Mouse (Mus musculus) G1E (cell line): ENCODE measurements around the gene Kif18b. TPM values are rescaled to one million over a fixed set of nuclear protein-coding genes. Genes with fewer than 3 reads are reported as not detected.

Experiments used
- ATAC-seq: 2 replicates; pipeline ENCODE4 v1.8.0; 2016; ENCODE audit warnings: mild to moderate bottlenecking; ENCODE audit not compliant: insufficient number of reproducible peaks, poor library complexity, low FRiP score, severe bottlenecking; ENCODE audit errors: extremely low read depth
- DNase-seq: peaks from one replicate; pipeline ENCODE4 v3.0.0; 2012; ENCODE audit warnings: low spot score
- H3K27me3 ChIP-seq: 2 replicates; pipeline ENCODE4 v1.6.1; 2012; ENCODE audit warnings: mild to moderate bottlenecking, low read length, inconsistent platforms; ENCODE audit not compliant: insufficient read depth
- H3K36me3 ChIP-seq: replicated peaks from 2 replicates; pipeline ENCODE3; 2012; ENCODE audit warnings: mild to moderate bottlenecking, inconsistent platforms
- H3K4me1 ChIP-seq: 2 replicates; pipeline ENCODE4 v1.6.1; 2012; ENCODE audit warnings: low read depth, low read length, inconsistent platforms, mixed read lengths; ENCODE audit not compliant: insufficient read depth
- H3K4me3 ChIP-seq: 2 replicates; pipeline ENCODE4 v1.5.1; 2012; ENCODE audit warnings: low read depth, mild to moderate bottlenecking, inconsistent platforms, low read length, moderate library complexity, mixed read lengths
- H3K9me3 ChIP-seq: replicated peaks from 2 replicates; pipeline ENCODE4 v1.6.1; 2012; ENCODE audit warnings: inconsistent platforms
- CTCF ChIP-seq: IDR thresholded peaks from 2 replicates; pipeline ENCODE4 v1.5.1; 2012; ENCODE audit warnings: low read depth, low read length, inconsistent platforms, mixed read lengths
- GATA1 ChIP-seq: IDR thresholded peaks from 2 replicates; pipeline ENCODE4 v1.6.1; 2012; ENCODE audit warnings: borderline replicate concordance, low read length, inconsistent platforms, mixed read lengths
- GATA2 ChIP-seq: IDR thresholded peaks from 2 replicates; pipeline ENCODE4 v1.6.1; 2012; ENCODE audit warnings: low read depth, low read length, inconsistent platforms, borderline replicate concordance
- POLR2AphosphoS5 ChIP-seq: IDR thresholded peaks from 2 replicates; pipeline ENCODE4 v1.6.1; 2012; ENCODE audit warnings: low read depth, low read length, inconsistent platforms; ENCODE audit not compliant: insufficient replicate concordance
- TAL1 ChIP-seq: conservative IDR thresholded peaks from 2 replicates; pipeline ENCODE4 v1.6.1; 2012; ENCODE audit warnings: low read depth, low read length, inconsistent platforms, mixed read lengths
- polyA plus RNA-seq: library from polyadenylated mRNA; stranded (reverse); fragments of >175 nt; gene quantifications from 2 replicates; pipeline ENCODE4 v1.2.3, GENCODE M21; 2012
- total RNA-seq, 2 experiments: library from RNA; stranded (forward) in 1 of 2; stranded (reverse) in 1 of 2; fragments of 200-1000 nt in 1 of 2; fragments of >200 nt in 1 of 2; fragmentation: Nextera tagmentation in 1 of 2; gene quantifications; 2 replicates each; pipeline ENCODE4 v1.2.3; 2014 to 2017

The Kif18b gene
- 58.4 and 76.2 TPM in 2 replicates for total RNA-seq (2014; fragmentation: Nextera tagmentation)
- total RNA-seq (2017), result 25.5 and 28.1 TPM in 2 replicates
- 35.3 and 42.6 TPM in 2 replicates for polyA plus RNA-seq

- Histone ChIP-seq H3K36me3 (peaks cover 32% of the 10 kb centered on the region), H3K4me3 (peak within 1 kb of the TSS; percentile 96), H3K9me3 (no peaks in the 10 kb centered on the region), H3K4me1 (peaks cover 24% of the 10 kb centered on the region), H3K27me3 (peaks cover 7% of the 10 kb centered on the region; the same call in 1 of the 2 replicates)
- ATAC-seq (peak; percentile 85), DNase-seq (peak; percentile 95)
- no peak for TF ChIP-seq GATA2
- no peak for TF ChIP-seq POLR2AphosphoS5
- TF ChIP-seq CTCF, result no peak
- no peak for TF ChIP-seq TAL1
- TF ChIP-seq GATA1, result no peak
Measured at GRCm38 (mm10) chr11:102924557-102925350, at the start of gene Kif18b. Kif18b (minus strand) TSS chr11:102925124.

DNA sequence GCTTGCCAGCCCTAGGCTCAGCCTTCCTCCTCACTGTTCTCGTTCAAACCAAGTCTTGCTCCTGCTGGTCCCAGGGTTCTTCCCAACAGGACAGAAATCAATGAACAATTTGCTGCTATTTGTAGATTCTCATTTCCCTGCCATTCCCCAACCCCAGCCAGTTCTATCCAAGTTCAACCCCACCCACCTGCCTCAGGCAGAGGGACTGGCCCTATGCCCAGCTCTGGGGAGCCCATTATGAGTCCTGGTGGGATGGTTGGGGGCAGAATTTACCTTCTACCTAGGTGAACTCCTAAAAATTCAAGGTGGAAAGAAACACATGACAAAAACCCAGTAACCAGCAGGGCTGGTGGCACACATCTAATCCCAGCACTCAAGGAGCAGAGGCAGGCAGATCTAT, 47.4 kb upstream of the Kif18b start:
- Histone ChIP-seq H3K9me3 (no peaks in the 10 kb centered on the region), H3K36me3 (no peaks in the 10 kb centered on the region), H3K4me3 (no peak overlapping the region), H3K4me1 (no peaks in the 10 kb centered on the region), H3K27me3 (peaks cover 64% of the 10 kb centered on the region)
- no peak for TF ChIP-seq GATA2
- no peak for TF ChIP-seq GATA1
- no peak for TF ChIP-seq TAL1
- no peak for TF ChIP-seq CTCF
- TF ChIP-seq POLR2AphosphoS5, result no peak
- ATAC-seq (no peak), DNase-seq (no peak)

GRCm38 (mm10) chr11:102971604-102972003, 46.7 kb upstream of the Kif18b start:
- Histone ChIP-seq H3K27me3 (peaks cover 70% of the 10 kb centered on the region), H3K9me3 (no peaks in the 10 kb centered on the region), H3K36me3 (no peaks in the 10 kb centered on the region), H3K4me3 (no peak overlapping the region), H3K4me1 (no peaks in the 10 kb centered on the region)
- TF ChIP-seq POLR2AphosphoS5 (no peak), TAL1 (no peak), GATA1 (no peak), GATA2 (no peak), CTCF (no peak)
- ATAC-seq (no peak), DNase-seq (no peak)

GRCm38 (mm10) chr11:102964547-102965091, 39.7 kb upstream of the Kif18b start:
- Histone ChIP-seq H3K27me3 (peaks cover 53% of the 10 kb centered on the region), H3K4me1 (no peaks in the 10 kb centered on the region), H3K9me3 (no peaks in the 10 kb centered on the region), H3K4me3 (no peak overlapping the region), H3K36me3 (no peaks in the 10 kb centered on the region)
- ATAC-seq, result no peak
- no peak for DNase-seq
- TF ChIP-seq POLR2AphosphoS5 (no peak), CTCF (no peak)

GRCm38 (mm10) chr11:102963855-102964546, 39.1 kb upstream of the Kif18b start:
- Histone ChIP-seq H3K4me1 (no peaks in the 10 kb centered on the region), H3K36me3 (no peaks in the 10 kb centered on the region), H3K4me3 (no peak overlapping the region), H3K9me3 (no peaks in the 10 kb centered on the region), H3K27me3 (peaks cover 47% of the 10 kb centered on the region)
- DNase-seq (no peak), ATAC-seq (no peak)
- TF ChIP-seq POLR2AphosphoS5 (no peak), TAL1 (no peak), GATA2 (no peak), GATA1 (no peak), CTCF (no peak)

DNA sequence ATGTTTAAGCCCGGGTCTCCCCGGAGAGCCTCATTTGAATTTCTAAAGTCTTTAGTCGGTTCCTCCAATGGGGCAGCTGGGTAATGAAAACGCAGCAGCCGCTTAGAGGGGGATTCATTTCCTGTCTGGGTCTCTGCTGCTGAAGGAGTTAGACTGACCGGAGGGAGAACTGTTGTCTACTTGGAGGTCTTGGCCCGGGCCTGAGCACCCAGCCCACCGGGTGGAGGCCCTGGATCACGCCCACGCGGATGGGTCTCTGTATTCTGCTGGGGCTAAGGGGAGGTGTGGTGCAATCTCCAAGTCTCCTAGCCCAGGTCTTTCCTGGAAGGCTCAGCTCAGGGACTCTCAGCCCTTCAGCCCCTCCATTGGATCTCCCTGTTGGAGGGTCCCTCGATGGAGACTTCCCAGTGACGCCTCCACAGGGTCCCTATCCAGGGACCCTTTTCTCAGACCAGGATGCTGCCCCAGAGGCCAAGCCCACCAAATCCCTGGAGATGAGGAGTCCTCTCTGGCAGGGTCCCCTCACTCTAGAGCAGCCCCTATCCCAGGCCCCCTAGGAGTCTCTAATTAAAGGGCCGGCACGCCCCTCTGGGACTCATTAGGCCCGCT, 38.4 kb upstream of the Kif18b start:
- no peak for ATAC-seq
- Histone ChIP-seq H3K9me3 (no peaks in the 10 kb centered on the region), H3K36me3 (no peaks in the 10 kb centered on the region), H3K4me1 (no peaks in the 10 kb centered on the region), H3K4me3 (no peak overlapping the region), H3K27me3 (peaks cover 44% of the 10 kb centered on the region)
- DNase-seq, result no peak
- TF ChIP-seq GATA2 (no peak), CTCF (no peak), POLR2AphosphoS5 (no peak), GATA1 (no peak), TAL1 (no peak)
